Mouse (Mus musculus) embryo, embryonic 10.5 days (tissue): ENCODE results near the gene Cdip1.

Experiments used
- DNase-seq: peaks from one replicate; pipeline ENCODE4 v3.0.0-alpha.2; 2015; ENCODE audit warnings: low spot score

Gene Cdip1

GRCm38 (mm10) chr16:4718753-4719518 is 71.2 kb downstream of the Cdip1 start, which contains the start of gene Nmral1:
Nmral1 (minus strand) TSS chr16:4719356.
- peak; percentile 89 for DNase-seq

- no peak for DNase-seq
Observed at GRCm38 (mm10) chr16:4717866-4718265, 72.2 kb downstream of the Cdip1 start.

- DNase-seq: no peak
Observed at GRCm38 (mm10) chr16:4713861-4714710, 76.0 kb downstream of the Cdip1 start.

- no peak for DNase-seq
Observed at GRCm38 (mm10) chr16:4711173-4711572, 78.9 kb downstream of the Cdip1 start.

- DNase-seq: no peak
Observed at GRCm38 (mm10) chr16:4705541-4705940, 84.6 kb downstream of the Cdip1 start.

- no peak for DNase-seq
Observed at GRCm38 (mm10) chr16:4702646-4703045, 87.4 kb downstream of the Cdip1 start.

GRCm38 (mm10) chr16:4701211-4701610 is 88.9 kb downstream of the Cdip1 start:
- DNase-seq: no peak
